Mouse (Mus musculus): Measurements from ENCODE around the gene Dpt. TPM values are rescaled to one million over a fixed set of nuclear protein-coding genes. Genes with fewer than 3 reads are reported as not detected.
"Not testable (repeated sequence)": the region's sequence is repeated elsewhere in the genome, so short reads cannot be mapped to it uniquely, and the experiment has no call there.

Dpt gene
- total RNA-seq, 2 experiments from 2014 or later, result 73.4 to 96.4 TPM

- DNase-seq, result no peak
Observed at GRCm38 (mm10) chr1:164811296-164811695, 14.9 kb downstream of the Dpt start.

GRCm38 (mm10) chr1:164814243-164814642, 17.8 kb downstream of the Dpt start:
- DNase-seq, result peak; percentile 42
- intact Hi-C loops (cut with DNase I; ENCODE audit: low total_unique reads), result no loop called here

More at GRCm38 (mm10) chr1:164811296-164811695, 14.9 kb downstream of the Dpt start:
- intact Hi-C loops (cut with DNase I; ENCODE audit: low total_unique reads), result no loop called here

GRCm38 (mm10) chr1:164815330-164815729, 18.9 kb downstream of the Dpt start:
- intact Hi-C loops (cut with DNase I; ENCODE audit: low total_unique reads), result no loop called here
- DNase-seq, result no peak

GRCm38 (mm10) chr1:164817331-164817730, 20.9 kb downstream of the Dpt start:
- intact Hi-C loops (cut with DNase I; ENCODE audit: low total_unique reads), result no loop called here
- no peak for DNase-seq

GRCm38 (mm10) chr1:164821307-164821706, 24.9 kb downstream of the Dpt start:
- intact Hi-C loops (cut with DNase I; ENCODE audit: low total_unique reads), result no loop called here
- DNase-seq, result no peak

- DNase-seq, result no peak
- intact Hi-C loops (cut with DNase I; ENCODE audit: low total_unique reads), result no loop called here
Observed at GRCm38 (mm10) chr1:164821821-164822220, 25.4 kb downstream of the Dpt start.

- no peak for DNase-seq
- intact Hi-C loops (cut with DNase I; ENCODE audit: low total_unique reads), result no loop called here
Observed at GRCm38 (mm10) chr1:164822268-164822667, 25.8 kb downstream of the Dpt start.

- no peak for DNase-seq
- intact Hi-C loops (cut with DNase I; ENCODE audit: low total_unique reads), result no loop called here
Observed at GRCm38 (mm10) chr1:164824896-164825295, 28.5 kb downstream of the Dpt start.

- DNase-seq, result no peak
- intact Hi-C loops (cut with DNase I; ENCODE audit: low total_unique reads), result no loop called here
Observed at GRCm38 (mm10) chr1:164829881-164830280, 33.4 kb downstream of the Dpt start.

- DNase-seq, result no peak
- intact Hi-C loops (cut with DNase I; ENCODE audit: low total_unique reads), result no loop called here
Observed at GRCm38 (mm10) chr1:164832459-164832858, 36.0 kb downstream of the Dpt start.

- no peak for DNase-seq
- intact Hi-C loops (cut with DNase I; ENCODE audit: low total_unique reads), result no loop called here
Observed at GRCm38 (mm10) chr1:164848616-164849265, 52.3 kb downstream of the Dpt start.

- peak; percentile 68 for DNase-seq
- intact Hi-C loops (cut with DNase I; ENCODE audit: low total_unique reads), result not testable (repeated sequence)
Observed at GRCm38 (mm10) chr1:164855700-164856099, 59.3 kb downstream of the Dpt start.

GRCm38 (mm10) chr1:164859952-164860351, 63.5 kb downstream of the Dpt start:
- intact Hi-C loops (cut with DNase I; ENCODE audit: low total_unique reads), result no loop called here
- DNase-seq, result no peak

GRCm38 (mm10) chr1:164860782-164861181, 64.3 kb downstream of the Dpt start:
- DNase-seq, result no peak
- intact Hi-C loops (cut with DNase I; ENCODE audit: low total_unique reads), result no loop called here

GRCm38 (mm10) chr1:164861501-164861900, 65.1 kb downstream of the Dpt start:
- intact Hi-C loops (cut with DNase I; ENCODE audit: low total_unique reads), result no loop called here
- DNase-seq, result peak; percentile 11

GRCm38 (mm10) chr1:164862946-164863883, 66.8 kb downstream of the Dpt start:
- intact Hi-C loops (cut with DNase I; ENCODE audit: low total_unique reads), result no loop called here
- DNase-seq, result no peak

GRCm38 (mm10) chr1:164864666-164865065, 68.2 kb downstream of the Dpt start:
- no peak for DNase-seq
- intact Hi-C loops (cut with DNase I; ENCODE audit: low total_unique reads), result no loop called here

GRCm38 (mm10) chr1:164870694-164871093, 74.2 kb downstream of the Dpt start:
- DNase-seq, result peak; percentile 29
- intact Hi-C loops (cut with DNase I; ENCODE audit: low total_unique reads), result no loop called here
